Mouse (Mus musculus): Measurements from ENCODE around the gene Limch1.
A peak's percentile ranks its signal among the peaks of the same experiment; 100 is the strongest.

Limch1 gene

DNA sequence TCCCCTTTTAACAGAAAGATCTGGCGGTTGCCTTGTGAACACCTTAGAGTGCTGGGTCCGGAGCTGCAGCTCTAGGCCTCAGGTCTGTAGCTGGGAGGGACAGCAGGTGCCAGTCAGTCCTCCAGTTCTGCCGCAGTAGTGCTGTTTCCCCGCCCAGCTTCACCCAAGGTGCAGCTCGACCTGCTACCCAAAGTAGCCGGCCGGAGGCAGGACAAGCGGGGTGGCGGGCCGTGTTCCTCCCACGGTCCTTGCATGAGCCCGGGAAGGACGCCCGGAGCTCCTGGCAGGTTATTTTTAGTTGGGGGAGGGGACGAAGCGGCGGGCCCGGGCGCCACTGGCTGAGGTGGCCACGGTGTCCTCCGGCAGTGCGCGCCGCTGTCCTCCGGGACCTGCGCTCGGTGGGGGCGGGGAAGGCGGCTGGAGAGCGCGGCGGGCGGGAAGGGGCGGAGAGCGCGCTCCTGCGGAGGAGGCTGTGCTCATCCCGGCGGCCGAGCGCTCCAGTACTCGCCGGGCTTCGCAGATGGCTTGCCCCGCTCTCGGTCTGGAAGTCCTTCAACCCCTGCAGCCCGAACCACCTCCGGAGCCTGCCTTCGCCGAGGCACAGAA lies at the start of gene Limch1:
Gene Limch1, plus strand, starts transcription at position 438 of the 606 bp plus-strand sequence.
- peak; percentile 85 to 91 for DNase-seq

DNA sequence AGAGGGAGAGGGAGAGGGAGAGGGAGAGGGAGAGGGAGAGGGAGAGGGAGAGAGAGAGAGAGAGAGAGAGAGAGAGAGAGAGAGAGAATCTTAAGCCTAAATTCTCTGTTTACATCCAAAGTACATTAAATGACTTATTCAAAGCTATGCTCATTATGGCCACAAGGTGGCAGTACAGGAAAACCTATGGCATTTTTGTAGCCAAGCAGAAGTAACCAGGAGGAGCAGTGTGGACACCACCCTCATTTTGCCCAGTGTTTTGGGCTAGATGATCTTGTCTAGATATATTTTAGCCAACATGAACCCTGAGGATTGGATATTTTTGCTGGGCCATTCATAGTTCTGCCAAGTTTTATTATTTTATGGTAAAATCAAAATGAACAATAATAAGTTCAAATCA lies 48.5 kb upstream of the Limch1 start:
- peak in 1 of 2 experiments; percentile 76 for DNase-seq

DNA sequence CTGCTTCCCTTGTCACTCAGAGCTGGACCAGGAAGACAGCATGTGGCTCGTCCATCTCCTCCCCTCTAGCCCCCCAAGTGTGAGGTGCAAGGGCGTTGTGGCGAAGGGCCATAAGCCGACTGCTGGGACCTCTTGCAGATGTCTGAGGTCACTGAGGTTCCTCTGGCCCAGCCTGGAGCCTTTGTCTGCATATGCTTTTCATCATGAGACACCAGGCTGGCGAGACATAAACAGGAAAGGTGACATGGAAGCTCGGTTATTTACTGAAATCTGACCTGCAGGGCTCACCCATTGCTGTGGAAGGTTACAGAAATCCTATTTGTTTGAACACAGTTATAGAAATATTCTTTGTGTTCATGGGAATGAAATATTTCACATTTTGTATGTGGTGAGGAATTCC lies 45.7 kb upstream of the Limch1 start:
- no peak for DNase-seq

DNA sequence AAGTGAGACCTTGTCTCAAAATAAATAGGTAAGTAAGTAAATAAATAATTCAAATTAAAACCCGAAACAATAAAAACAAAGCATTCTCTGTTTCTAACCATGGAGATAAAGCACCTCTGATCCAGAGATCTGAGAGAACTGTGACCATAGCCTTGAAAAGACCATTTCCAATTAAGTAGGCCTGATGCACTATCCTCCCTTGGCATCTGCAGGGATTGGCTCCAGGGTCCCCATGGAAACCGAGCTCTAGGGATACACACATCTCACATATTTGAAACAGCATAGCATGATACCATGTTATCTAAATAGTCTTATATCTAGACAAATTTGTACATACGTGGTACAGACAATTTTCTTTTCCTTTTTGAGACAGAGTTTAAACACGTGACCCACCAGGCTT lies 43.7 kb upstream of the Limch1 start:
- no peak for DNase-seq

DNA sequence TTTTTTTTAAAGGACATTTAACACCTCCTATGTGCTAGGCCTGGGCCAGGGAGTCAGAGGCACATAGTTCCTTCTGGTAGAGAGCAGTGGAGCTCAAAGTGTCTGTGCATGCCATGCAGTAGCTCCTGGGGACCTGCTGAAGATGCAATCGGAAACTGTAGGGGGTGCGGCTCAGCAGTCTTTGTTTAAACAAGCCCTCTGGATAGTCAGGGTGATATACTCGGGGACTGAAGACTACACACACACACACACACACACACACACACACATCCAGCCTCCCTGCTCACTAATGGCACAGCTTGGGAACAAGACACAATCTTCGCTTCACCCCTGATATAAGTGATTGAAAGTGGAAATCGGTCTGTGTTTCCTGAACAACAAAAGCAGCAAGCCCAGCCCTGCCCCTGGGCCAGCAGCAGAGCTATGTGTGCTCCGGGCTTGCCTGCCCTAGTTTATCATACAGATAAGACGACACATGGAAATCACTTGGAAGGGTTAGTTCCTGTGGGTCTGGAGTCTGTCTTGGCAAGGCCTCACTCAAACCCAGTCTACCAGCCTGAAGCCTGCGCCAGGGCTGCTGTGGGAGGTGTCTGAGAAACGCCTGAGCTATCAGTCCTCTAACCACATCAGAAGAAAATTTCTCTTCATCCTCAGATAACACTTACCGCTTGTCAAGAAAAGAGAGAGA lies 42.2 kb upstream of the Limch1 start:
- no peak for DNase-seq

DNA sequence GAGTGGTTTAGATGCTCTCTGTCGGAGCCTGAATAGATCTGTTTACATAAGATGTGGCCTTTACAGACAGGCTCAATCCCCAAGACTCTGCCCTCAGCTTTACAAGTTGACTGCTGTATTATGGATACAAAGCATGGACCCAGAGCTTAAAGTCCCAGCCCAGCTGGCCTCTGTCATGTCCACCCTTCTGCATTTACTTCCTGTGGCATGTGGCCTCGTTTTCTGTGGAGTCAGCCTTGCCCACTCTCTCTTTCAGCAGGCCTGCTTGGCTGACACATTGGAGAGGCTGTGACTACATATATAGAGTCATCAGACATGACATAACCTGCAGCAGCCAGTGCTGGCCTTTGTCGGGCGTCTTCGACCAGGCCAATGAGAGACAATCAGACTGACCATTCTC lies 37.8 kb upstream of the Limch1 start:
- DNase-seq = no peak

DNA sequence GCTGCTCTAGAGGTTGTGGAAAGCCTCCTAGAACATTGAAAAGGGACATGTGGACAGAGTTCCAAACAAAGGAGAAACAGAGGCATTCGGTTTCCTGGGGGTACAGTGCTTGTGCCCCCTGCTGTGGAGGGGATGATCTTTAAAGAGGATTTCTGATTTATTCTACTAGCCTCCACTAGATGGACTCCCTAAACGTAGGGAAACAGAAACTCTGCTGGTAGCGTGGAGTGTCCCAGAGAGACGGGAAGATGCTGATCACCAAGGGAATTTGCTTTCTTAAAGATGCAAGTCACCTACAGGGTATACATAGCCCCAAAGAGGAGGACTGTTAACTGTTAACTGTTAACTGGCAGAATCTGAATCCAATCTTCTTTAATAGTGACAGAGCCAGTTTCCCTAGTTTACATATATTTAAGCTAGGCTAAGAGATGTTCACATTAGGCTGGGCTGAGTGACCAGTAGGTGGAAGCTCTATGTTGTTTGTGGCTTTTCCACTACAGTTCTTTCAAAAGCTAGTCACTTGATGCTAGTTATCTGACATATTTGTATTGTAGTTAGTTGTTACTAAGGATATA lies 35.1 kb upstream of the Limch1 start:
- DNase-seq = peak in 1 of 2 experiments; percentile 10

DNA sequence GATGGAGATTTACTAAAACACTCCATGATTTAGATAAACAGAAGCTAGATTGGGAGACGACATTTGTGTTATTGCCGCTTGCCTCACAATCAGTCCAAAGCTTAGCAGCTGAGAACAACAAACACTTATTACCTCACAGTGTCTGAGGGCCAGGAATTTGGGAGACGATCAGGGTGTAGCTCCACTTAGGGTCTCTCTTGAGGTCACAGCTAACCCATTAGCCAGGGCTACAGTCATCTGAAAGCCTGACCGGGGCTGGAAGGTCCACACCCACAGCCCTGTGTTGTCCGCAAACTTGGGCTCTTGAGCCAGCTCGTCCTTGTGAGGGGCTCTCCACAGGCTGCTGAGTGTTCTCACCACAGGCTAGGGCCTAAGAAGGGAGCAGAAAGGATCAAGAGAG lies 32.8 kb upstream of the Limch1 start:
- no peak for DNase-seq

DNA sequence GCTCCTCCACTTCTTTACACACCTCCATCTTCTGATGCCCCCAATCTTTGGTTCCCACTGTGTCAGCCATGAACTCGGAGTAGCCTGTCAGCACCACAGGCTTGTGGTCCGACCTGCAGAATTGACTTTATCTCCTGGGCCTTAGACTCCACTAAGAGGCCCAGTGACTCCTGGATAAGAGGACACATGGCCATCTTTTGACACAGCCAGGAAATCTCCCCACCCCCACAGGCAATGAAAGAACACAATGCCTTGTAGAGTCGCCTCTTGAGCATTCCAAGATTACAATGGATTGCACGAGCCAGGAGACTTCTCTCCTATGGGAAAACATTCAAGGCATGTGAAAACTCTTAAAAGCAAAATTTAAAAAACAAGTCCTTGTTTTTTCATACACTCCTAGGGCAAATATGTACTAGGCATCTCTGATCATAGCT lies 30.1 kb upstream of the Limch1 start:
- peak; percentile 25 to 35 for DNase-seq

DNA sequence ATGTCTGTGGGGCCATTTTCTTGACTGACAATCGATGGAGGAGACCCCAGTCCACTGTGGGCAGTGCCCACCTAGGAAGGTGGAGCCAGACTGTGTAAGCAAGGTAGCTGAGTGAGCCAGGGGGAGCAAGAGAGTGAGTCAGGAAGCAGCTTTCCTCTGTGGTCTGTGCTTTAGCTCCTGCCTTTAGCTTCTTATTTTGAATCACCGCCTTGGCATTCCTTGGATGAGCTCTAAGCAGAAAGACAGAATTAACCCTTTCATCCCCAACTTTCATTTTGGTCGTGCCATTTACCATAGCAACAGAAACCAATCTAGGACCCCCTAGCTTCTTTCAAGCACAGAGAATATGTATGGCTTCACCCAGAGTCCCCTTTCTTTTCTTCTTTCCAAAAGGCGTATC lies 27.7 kb upstream of the Limch1 start:
- no peak for DNase-seq

DNA sequence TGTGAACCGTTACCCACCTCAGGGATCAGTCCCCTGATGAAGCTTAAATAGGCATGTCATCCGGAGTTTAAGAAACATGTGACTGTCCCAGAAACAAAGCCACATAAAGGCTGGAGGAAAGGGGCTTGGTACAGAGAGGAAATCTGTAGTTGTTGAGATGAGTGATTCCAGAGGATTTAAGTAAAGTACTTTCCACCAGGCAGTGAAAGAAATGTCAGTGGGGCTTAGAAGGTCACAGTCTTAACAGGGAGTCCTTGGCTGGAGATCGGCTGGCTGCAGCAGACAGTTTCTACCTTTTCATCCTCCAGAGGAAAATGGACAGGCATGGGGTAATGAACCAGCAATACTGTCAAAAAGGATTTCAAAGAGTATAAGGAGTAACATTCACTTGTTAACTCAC lies 27.2 kb upstream of the Limch1 start:
- DNase-seq = no peak

DNA sequence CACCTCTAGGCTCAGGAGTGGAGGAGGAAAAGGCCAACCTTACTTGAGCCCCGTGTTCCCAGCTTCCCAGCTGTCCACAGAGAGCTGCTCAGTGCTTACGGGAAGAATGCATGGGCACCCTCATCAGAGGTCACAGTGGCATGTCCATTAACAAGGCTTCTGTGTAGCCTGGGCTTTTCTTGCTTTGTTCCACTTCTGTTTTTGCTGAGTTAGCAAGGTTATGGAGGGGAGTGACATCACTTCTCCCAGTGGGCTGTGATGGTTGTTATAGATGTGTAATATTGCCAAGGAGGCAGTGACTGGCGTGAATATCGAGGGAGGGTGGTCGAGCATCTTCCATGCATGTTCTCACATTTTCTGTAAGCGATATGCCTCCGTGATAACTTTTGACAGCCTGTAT lies 26.7 kb upstream of the Limch1 start:
- no peak for DNase-seq

DNA sequence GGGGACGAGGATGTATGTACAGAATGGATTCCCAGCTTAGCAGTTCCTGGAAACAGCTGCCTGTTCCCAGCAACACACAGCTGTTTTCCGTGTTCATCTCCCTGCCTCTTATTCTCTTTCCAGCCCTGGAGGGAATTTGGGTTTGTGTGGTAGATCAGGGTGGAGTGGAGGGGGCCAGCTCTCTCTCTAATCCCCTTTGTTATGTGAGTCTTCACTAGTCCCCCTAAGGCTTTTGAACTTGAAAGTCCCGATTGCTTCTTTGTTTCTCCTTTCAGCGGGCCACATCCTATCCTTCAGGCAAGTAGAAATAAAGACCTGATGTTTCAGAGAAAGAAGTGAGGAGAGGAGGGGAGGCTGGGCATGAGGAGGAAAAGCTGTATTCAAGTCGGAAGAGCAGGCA lies 24.7 kb upstream of the Limch1 start:
- DNase-seq = no peak

DNA sequence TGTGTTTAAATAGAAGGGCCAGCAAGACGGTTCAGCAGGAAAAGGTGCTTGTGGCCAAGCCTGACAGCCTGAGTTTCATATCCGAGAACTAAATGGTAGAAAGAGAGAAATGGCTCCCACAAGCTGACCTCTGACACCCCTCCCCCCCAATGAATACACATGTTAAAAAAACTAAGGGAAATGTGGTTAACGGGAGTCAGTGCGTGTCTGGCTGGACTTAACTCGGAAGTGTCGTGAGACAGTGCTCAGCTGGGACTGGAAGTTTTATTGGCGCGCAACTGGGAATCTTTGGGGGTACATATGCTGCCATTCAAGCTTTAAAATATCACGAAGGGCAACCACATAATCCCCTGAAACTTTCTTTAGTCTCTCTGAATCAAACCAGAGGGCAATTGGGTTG lies 23.0 kb upstream of the Limch1 start:
- no peak for DNase-seq

DNA sequence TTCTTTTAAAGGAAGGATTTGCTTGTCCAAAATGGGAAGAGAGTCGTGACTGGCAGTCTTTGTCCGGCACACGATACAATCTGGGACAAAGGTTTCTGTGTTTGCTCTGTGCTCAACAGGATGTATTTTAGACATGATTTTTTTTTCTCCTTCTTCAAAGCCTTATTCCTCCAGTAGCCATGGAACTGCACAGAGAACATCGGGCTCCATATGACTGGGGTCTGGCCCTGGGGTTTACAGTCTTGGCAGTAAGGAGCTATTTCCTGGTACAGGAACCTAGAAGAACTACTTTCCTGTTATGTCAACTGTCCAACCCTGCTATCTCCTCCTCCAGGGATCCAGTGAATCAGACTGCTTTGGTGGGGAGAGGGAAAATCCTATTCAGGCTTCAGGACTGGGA lies 22.6 kb upstream of the Limch1 start:
- DNase-seq = no peak

DNA sequence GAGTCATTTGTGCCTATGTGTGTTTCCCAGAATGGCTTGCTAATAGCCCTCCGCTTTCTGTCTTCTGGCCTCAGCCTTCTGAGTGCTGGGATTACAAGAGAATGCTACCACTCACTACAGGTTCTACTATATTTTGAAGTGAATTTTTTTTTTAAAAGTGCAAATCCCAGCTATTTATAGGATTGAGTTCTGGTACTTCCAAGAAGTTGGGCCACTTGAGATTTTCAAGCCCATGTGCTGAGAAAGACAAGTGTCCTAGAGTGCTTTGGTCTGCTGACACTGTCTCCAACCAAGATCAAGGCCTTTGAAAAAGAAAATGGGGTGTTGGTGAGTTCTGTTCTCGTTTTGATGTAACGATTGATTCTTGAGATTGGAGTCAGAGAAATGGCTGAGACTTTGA lies 22.0 kb upstream of the Limch1 start:
- no peak for DNase-seq

DNA sequence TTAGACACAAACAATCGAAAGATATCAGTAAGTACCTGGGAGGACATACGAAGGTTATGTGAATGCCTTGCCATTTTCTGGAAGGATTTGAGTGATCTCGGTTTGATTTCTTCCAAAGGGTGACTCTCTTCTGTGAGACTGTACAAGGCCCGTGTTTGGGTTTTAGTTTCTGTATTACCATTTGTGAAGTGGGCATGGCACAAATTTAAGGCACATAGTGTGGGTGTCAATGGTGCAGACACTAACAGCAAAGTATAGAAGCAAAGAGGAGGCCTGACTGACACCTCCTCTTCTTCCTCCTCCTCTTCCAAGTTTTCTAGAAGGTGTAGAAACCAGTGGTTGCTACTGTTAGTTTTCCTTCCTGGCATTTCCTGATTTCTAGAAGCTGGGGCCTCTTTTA lies 16.3 kb upstream of the Limch1 start:
- no peak for DNase-seq

DNA sequence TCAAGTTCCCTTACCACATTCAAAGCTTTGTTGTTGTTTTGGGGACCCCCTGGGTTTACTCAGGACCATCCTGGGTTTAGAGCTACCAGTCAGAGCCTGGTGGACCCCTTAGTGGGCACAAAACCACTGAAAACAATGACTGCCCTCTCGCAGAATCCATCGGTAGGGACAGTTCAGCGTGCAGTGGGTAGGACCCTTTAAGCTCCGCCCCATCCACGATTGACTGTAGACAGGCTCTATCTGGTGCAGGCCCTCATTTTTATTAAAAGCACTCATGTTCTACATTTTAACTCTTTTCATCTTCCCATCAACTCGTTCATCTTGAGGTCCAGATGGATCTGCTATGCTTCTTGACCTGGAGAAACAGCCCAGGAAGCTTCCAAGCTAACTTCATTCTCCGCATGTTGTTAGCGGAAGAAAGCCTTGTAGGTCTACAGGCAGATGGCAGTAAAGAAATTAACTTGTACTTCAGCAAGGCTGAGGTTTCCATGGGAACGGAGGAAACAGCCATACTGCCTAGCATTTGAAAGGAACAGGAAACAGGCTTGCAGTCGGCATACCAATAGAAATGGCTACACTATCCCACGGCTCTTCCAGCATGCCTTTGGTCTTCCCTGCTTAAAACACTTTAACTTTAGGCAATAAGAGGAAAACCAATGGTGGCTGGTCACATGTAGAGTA lies 14.9 kb upstream of the Limch1 start:
- peak; percentile 35 to 52 for DNase-seq

DNA sequence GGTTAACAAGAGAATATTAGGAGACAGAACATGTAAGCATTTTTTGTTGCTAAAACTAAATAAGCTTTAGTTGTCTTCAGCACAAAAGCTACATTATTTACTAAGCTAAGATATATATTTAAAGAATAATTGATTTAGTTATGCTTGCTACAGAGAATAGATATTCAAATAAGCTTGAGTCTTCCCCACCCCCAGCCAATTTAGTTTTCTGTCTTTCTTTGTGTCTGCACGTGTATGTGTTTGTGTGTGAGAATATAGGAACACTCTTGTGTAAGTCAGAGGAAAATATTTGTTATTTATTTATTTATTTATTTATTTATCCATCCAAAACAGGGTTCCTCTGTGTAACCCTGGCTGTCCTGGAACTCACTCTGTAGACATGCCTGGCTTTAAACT lies 14.3 kb upstream of the Limch1 start:
- no peak for DNase-seq

DNA sequence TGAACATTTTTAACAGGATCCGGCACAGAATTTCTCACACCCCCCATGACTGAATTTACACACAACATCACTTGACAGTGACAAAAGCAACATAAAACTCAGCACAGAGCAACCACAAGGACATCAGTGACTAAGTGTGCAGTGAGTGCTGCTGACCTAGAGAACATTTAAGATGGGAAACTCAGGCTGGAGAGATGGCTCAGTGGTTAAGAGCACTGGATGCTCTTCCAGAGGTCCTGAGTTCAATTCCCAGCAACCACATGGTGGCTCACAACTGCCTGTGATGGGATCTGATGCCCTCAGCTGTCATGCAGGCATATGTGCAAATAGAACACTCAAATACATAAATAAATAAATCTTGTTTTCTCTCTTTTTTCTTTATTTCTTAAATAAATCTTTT lies 12.1 kb upstream of the Limch1 start:
- no peak for DNase-seq

DNA sequence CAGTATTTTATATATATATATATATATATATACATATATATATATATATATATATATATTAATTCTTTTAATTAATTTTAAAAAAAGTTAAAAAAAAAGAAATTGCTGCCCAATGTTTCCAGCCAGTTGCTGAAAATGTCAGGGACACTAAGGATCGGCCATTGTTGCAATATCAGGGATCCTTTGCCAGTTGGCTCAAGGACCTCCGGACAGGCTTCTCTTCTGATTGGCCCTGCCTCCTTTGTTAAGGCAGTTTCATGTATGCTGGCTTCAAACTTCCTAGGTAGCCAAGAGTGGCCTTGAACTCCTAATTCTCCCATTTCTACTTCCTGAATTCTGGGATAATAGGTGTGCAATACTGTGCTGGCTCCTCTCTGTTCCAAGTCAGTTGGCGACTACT lies 6.3 kb upstream of the Limch1 start:
- DNase-seq = no peak

DNA sequence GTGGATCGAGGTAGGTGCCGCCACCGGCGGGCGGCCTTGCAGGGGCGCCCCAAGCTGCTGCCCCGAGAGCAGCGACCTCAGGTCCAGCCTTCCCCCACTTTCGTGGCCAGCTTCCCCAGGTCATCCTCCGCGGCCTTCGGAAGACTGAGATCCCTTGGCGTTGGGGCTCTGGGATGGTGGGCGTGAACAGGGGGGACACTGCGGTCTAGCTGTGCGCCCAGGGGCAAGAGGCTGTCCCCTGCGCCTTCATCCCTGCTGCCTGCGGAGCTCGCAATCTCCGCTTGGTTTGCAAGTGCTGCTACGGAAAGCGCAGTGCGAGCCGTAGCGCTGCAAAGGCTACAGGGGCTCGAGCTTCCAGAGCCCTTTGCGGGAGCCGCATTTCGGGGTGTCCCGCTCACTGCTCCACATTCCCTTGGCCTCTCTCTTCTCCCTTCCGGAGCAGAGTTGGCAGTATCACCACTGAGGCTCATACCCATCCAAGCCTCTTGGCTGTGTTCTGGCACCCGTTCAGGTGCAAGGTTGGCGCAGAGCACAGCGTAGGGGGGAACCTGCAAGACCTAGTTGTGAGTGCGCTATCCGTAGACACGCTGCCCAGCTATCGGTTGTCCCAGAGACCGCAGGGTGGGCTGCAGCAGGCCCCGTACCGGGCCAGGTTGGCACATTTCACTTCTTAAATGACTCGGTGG lies 512 bp downstream of the Limch1 start:
- peak; percentile 43 to 52 for DNase-seq

DNA sequence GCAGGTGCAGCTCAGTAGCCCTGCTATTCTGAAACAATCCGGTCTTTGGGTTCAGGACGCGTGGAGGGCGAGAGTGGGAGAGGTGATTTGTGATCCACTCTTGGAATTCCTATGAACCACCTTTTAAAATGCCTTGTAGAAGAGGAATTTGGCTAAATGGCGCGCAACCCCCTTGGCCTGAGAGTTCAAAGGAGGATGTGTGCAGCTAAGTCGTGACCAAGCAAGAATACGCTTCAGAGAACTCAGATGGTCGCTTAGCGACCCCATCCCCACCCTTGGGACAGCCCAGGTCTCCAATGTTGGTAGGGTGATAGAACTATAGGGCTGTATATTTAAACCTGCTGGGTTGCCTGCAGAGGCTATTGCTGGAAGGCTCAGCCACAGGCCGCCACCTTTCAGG lies 1.1 kb downstream of the Limch1 start:
- DNase-seq = no peak

Measured in kidney, postnatal 25 days (tissue).